Mouse (Mus musculus): ENCODE data around the gene Fan1. TPM values are rescaled to one million over a fixed set of nuclear protein-coding genes. Genes with fewer than 3 reads are reported as not detected.

The Fan1 gene
- total and polyA plus RNA-seq, 3 experiments: 2.9 to 3.6 TPM; not detected in 1

GRCm38 (mm10) chr7:64360586-64360945, 13.3 kb downstream of the Fan1 start:
- Histone ChIP-seq H3K27me3 (ENCODE audit: control insufficient read depth in 1 of 2, insufficient read depth in 2 of 2, low read length in 2 of 2) (no peaks in the 10 kb centered on the region), H3K9ac (ENCODE audit: control insufficient read depth, low read depth, low read length, poor library complexity, severe bottlenecking) (no peak overlapping the region), H3K4me3 (ENCODE audit: control insufficient read depth in 1 of 2, insufficient read depth in 1 of 2, low read depth in 2 of 2, low read length in 2 of 2) (no peak overlapping the region), H3K79me2 (ENCODE audit: control insufficient read depth, insufficient read depth, low read length, poor library complexity) (no peaks in the 10 kb centered on the region), H3K9me3 (replicated peaks; ENCODE audit: insufficient read depth, low read length) (no peaks in the 10 kb centered on the region), H3K27ac (ENCODE audit: control insufficient read depth, low read depth, low read length) (no peak overlapping the region), H3K4me1 (ENCODE audit: control insufficient read depth in 1 of 2, insufficient read depth in 2 of 2, low read length in 2 of 2) (no peaks in the 10 kb centered on the region), H3K36me3 (ENCODE audit: control insufficient read depth in 1 of 2, insufficient read depth in 2 of 2, low read length in 2 of 2) (no peaks in the 10 kb centered on the region)
- TF ChIP-seq JUND (IDR thresholded peaks at IDR 0.05; ENCODE audit: low read depth, low read length) (no peak), POLR2AphosphoS2 (IDR thresholded peaks at IDR 0.05; ENCODE audit: low read length) (no peak), EP300 (IDR thresholded peaks at IDR 0.05; ENCODE audit: low read depth in 1 of 2, low read length in 2 of 2) (no peak), SIN3A (IDR thresholded peaks at IDR 0.05; ENCODE audit: low read length) (no peak), CHD2 (IDR thresholded peaks at IDR 0.05; ENCODE audit: low read length) (no peak), SMC3 (IDR thresholded peaks at IDR 0.05; ENCODE audit: low read depth, low read length) (no peak), ZC3H11A (IDR thresholded peaks at IDR 0.05; ENCODE audit: low read depth, low read length) (no peak), TAL1 (IDR thresholded peaks at IDR 0.05; ENCODE audit: low read length) (no peak), BHLHE40 (IDR thresholded peaks at IDR 0.05; ENCODE audit: borderline replicate concordance, low read depth, low read length) (no peak), ELF1 (IDR thresholded peaks at IDR 0.05; ENCODE audit: low read depth, low read length) (no peak), ZKSCAN1 (IDR thresholded peaks at IDR 0.05; ENCODE audit: low read depth, low read length) (no peak), ZNF384 (IDR thresholded peaks at IDR 0.05; ENCODE audit: low read depth, low read length) (no peak), USF1 (IDR thresholded peaks at IDR 0.05; ENCODE audit: low read depth, low read length) (no peak), ETS1 (IDR thresholded peaks at IDR 0.05; ENCODE audit: low read depth, low read length) (no peak), CTCF (IDR thresholded peaks at IDR 0.05 in 2 of 3, conservative IDR thresholded peaks at IDR 0.05 in 1 of 3; ENCODE audit: control insufficient read depth in 1 of 3, insufficient read depth in 1 of 3, low read depth in 2 of 3, low read length in 3 of 3, poor library complexity in 1 of 3, severe bottlenecking in 1 of 3) (no peak), E2F4 (IDR thresholded peaks at IDR 0.05; ENCODE audit: borderline replicate concordance, low read depth, low read length) (no peak), UBTF (IDR thresholded peaks at IDR 0.05; ENCODE audit: borderline replicate concordance, insufficient read depth, low read depth, low read length) (no peak)
- DNase-seq (ENCODE audit: low read depth, low spot score): no peak

GRCm38 (mm10) chr7:64359943-64360585, 13.8 kb downstream of the Fan1 start:
- no peak overlapping the region for H3K4me3 ChIP-seq (ENCODE audit: control insufficient read depth in 1 of 2, insufficient read depth in 1 of 2, low read depth in 2 of 2, low read length in 2 of 2)
- no peak overlapping the region for H3K9ac ChIP-seq (ENCODE audit: control insufficient read depth, low read depth, low read length, poor library complexity, severe bottlenecking)
- no peaks in the 10 kb centered on the region for H3K27me3 ChIP-seq (ENCODE audit: control insufficient read depth in 1 of 2, insufficient read depth in 2 of 2, low read length in 2 of 2)
- H3K79me2 ChIP-seq (ENCODE audit: control insufficient read depth, insufficient read depth, low read length, poor library complexity): no peaks in the 10 kb centered on the region
- no peaks in the 10 kb centered on the region for H3K36me3 ChIP-seq (ENCODE audit: control insufficient read depth in 1 of 2, insufficient read depth in 2 of 2, low read length in 2 of 2)
- no peak for DNase-seq (ENCODE audit: low read depth, low spot score)
- TF ChIP-seq MYB (IDR thresholded peaks at IDR 0.05; ENCODE audit: low read depth, low read length): no peak
- H3K9me3 ChIP-seq (replicated peaks; ENCODE audit: insufficient read depth, low read length): no peaks in the 10 kb centered on the region
- no peaks in the 10 kb centered on the region for H3K4me1 ChIP-seq (ENCODE audit: control insufficient read depth in 1 of 2, insufficient read depth in 2 of 2, low read length in 2 of 2)
- no peak overlapping the region for H3K27ac ChIP-seq (ENCODE audit: control insufficient read depth, low read depth, low read length)
